ENCODE assay signal across 23 mouse cellular contexts in the genomic region with DNA sequence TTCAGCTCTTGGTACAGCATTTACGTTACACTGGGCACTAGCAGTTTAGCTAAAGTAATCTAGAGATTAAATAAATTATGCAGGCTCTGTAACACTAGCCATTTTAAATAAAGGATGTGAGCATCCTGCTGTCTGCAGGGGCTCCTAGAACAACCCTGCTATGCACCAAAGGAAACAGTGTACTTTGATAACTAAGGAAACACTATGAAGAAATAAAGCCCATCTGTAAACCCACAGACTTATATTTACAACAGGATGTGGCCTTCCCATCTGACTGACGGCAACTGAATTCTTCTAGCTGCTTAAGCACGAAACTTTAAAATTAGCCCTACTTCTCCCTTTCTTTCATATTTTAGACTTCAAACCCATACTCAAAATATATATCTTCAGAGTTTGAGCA. TPM values are rescaled to one million over a fixed set of nuclear protein-coding genes. Genes with fewer than 3 reads are reported as not detected.
DNase-seq lines count a peak whose midpoint lies in the region; ATAC-seq and TF ChIP-seq lines count a peak whose summit lies in the region.
"Had no signal": no experiment of that assay in that cellular context is flagged by ENCODE, and none has a peak within 500 bp of the region (broad histone marks: within the 10 kb centered on the region; RNA-seq: fewer than 3 reads in every experiment).

No protein-coding gene starts in this region.

- peak; percentile 97 for ATAC-seq in granulocyte monocyte progenitor cell, adult 5-6 weeks (replicated peaks; ENCODE audit: poor library complexity, severe bottlenecking)
- ATAC-seq in lung, postnatal 0 days: no peak
- ATAC-seq: forebrain, embryonic 15.5 days; liver, postnatal 0 days had no signal

- no peaks in the 10 kb centered on the region for H3K9me3 ChIP-seq in lung, postnatal 0 days (ENCODE audit: low read length)
- H3K9me3 ChIP-seq: forebrain, embryonic 15.5 days; heart, embryonic 10.5 days; limb, embryonic 10.5 days; midbrain, embryonic 12.5 days; neural tube, embryonic 12.5 days had no signal

- no peak overlapping the region for H3K9ac ChIP-seq in lung, postnatal 0 days (replicated peaks; ENCODE audit: low read depth)
- H3K9ac ChIP-seq: forebrain, embryonic 15.5 days; hindbrain, embryonic 14.5 days; liver, postnatal 0 days; midbrain, embryonic 12.5 days; neural tube, embryonic 12.5 days had no signal

- H3K36me3 ChIP-seq in lung, postnatal 0 days (ENCODE audit: insufficient read depth, low read length): no peaks in the 10 kb centered on the region
- H3K36me3 ChIP-seq: forebrain, embryonic 15.5 days; heart, embryonic 10.5 days; limb, embryonic 10.5 days; midbrain, embryonic 12.5 days; neural tube, embryonic 12.5 days had no signal

- TF ChIP-seq EP300 in lung, postnatal 0 days (IDR thresholded peaks at IDR 0.05): no peak

- no peaks in the 10 kb centered on the region for H3K4me1 ChIP-seq in lung, postnatal 0 days (ENCODE audit: insufficient read depth, low read depth, low read length)
- H3K4me1 ChIP-seq: forebrain, embryonic 15.5 days; heart, embryonic 10.5 days; midbrain, embryonic 12.5 days; neural tube, embryonic 12.5 days had no signal

- WGBS in lung, postnatal 0 days: 44% methylated on average over 3 of the region's 3 CpGs

- peak; percentile 79 for DNase-seq in 416B (ENCODE audit: low read depth)
- peak; percentile 42 for DNase-seq in CD4-positive helper T cell, adult 2 months (ENCODE audit: low read depth, low spot score)
- peak; percentile 58 for DNase-seq in naive thymus-derived CD4-positive, alpha-beta T cell, adult 2 months (ENCODE audit: low read depth)
- no peak for DNase-seq in layer of hippocampus, adult 18-20 months (ENCODE audit: low spot score in 2 of 2)
- DNase-seq in urinary bladder, adult 18-20 months (ENCODE audit: low spot score in 2 of 2): no peak
- no peak for DNase-seq in cerebellum, postnatal 36 days
- DNase-seq in lung, postnatal 0 days (ENCODE audit: low spot score): no peak
- DNase-seq: cerebellum, adult 18-20 months; gastrocnemius, postnatal 14 days; heart, postnatal 14 days; kidney, adult 11 months; liver, postnatal 0 days; lung, postnatal 14 days; right cerebral cortex, postnatal 25 days had no signal

- TF ChIP-seq CTCF in lung, postnatal 0 days (IDR thresholded peaks at IDR 0.05): no peak

- no peak overlapping the region for H3K4me2 ChIP-seq in lung, postnatal 0 days (replicated peaks; ENCODE audit: low read depth, low read length)
- H3K4me2 ChIP-seq: forebrain, embryonic 15.5 days; hindbrain, embryonic 14.5 days; midbrain, embryonic 12.5 days; neural tube, embryonic 12.5 days had no signal

- no peak overlapping the region for H3K4me3 ChIP-seq in lung, postnatal 0 days (ENCODE audit: low read depth, low read length)
- H3K4me3 ChIP-seq: erythroblast, embryonic 14.5 days; forebrain, embryonic 15.5 days; heart, embryonic 10.5 days; left cerebral cortex, adult 2 months; limb, embryonic 10.5 days; midbrain, embryonic 12.5 days; neural tube, embryonic 12.5 days had no signal

- no peaks in the 10 kb centered on the region for H3K27me3 ChIP-seq in lung, postnatal 0 days (replicated peaks; ENCODE audit: insufficient read depth, low read length)
- H3K27me3 ChIP-seq: forebrain, embryonic 15.5 days; midbrain, embryonic 12.5 days; neural tube, embryonic 12.5 days had no signal

- no peak overlapping the region for H3K27ac ChIP-seq in lung, postnatal 0 days (ENCODE audit: low read length)
- H3K27ac ChIP-seq: forebrain, embryonic 15.5 days; heart, embryonic 10.5 days; hindbrain, embryonic 14.5 days; left cerebral cortex, adult 2 months; limb, embryonic 10.5 days; midbrain, embryonic 12.5 days; neural tube, embryonic 12.5 days had no signal

RNA-seq across cellular contexts. Expression of a gene that starts 28.0 kb away (rescaled TPM):
- 14.0 and 15.8 TPM in 2 replicates for total RNA-seq in granulocyte monocyte progenitor cell, adult 5-6 weeks (2014; fragmentation: Nextera tagmentation)
- 19.3 and 21.8 TPM in 2 replicates for total RNA-seq in granulocyte monocyte progenitor cell, adult 5-6 weeks (2017)
- total RNA-seq in layer of hippocampus, adult 18-20 months (2021): 10 to 100 TPM; 29.5 to 30.2 TPM
- 2.5 and 2.9 TPM in 2 replicates for polyA plus RNA-seq in lung, postnatal 0 days (2015; fragmentation: Nextera tagmentation; extraction: Ambion mirVana)

RNA-seq across cellular contexts. Expression of a gene that starts 54.0 kb away (rescaled TPM):
- 3,744 and 3,748 TPM in 2 replicates for total RNA-seq in granulocyte monocyte progenitor cell, adult 5-6 weeks (2014; fragmentation: Nextera tagmentation)
- total RNA-seq in granulocyte monocyte progenitor cell, adult 5-6 weeks (2017): 6,425 and 6,963 TPM in 2 replicates
- total RNA-seq in layer of hippocampus, adult 18-20 months (2021): 100 to 1,000 TPM; 445 to 459 TPM
- polyA plus RNA-seq in lung, postnatal 0 days (2015; fragmentation: Nextera tagmentation; extraction: Ambion mirVana): 946 and 953 TPM in 2 replicates

Comparison
In these comparisons a context has a peak if more than half of its experiments do, and no peak if none do; other contexts are left out.
1. DNase-seq: peak in 416B (single experiment), CD4-positive helper T cell, adult 2 months (single experiment) and naive thymus-derived CD4-positive, alpha-beta T cell, adult 2 months (single experiment); none in layer of hippocampus, adult 18-20 months (0 of 2), urinary bladder, adult 18-20 months (0 of 2), cerebellum, postnatal 36 days (0 of 2) and lung, postnatal 0 days (single experiment).
2. RNA of a gene that starts 54.0 kb away (total RNA-seq): 3,744 to 6,963 TPM in granulocyte monocyte progenitor cell, adult 5-6 weeks; 445 to 459 TPM in layer of hippocampus, adult 18-20 months; every median in the first group is over 4 times any median in the second.